Mouse (Mus musculus): Measurements from ENCODE around the gene Ccnd2. TPM values are rescaled to one million over a fixed set of nuclear protein-coding genes. Genes with fewer than 3 reads are reported as not detected.
A peak's percentile ranks its signal among the peaks of the same experiment; 100 is the strongest.

The Ccnd2 gene
- polyA plus RNA-seq, 1 experiment from 2014 or later, result 364 TPM

GRCm38 (mm10) chr6:127143576-127144288 lies 8.3 kb downstream of the Ccnd2 start:
- WGBS, result 80% methylated on average over 7 of the region's 7 CpGs
- no peak for DNase-seq (ENCODE audit: low spot score)
- ATAC-seq (replicated peaks; ENCODE audit: low FRiP score, low read depth), result no peak
- no peak overlapping the region for H3K4me2 ChIP-seq (ENCODE audit: low read length)
- H3K36me3 ChIP-seq (ENCODE audit: insufficient read depth, low read length), result peaks cover 23% of the 10 kb centered on the region; the same call in 1 of the 2 replicates
- no peaks in the 10 kb centered on the region for H3K9me3 ChIP-seq (replicated peaks; ENCODE audit: low read length)
- H3K4me1 ChIP-seq (replicated peaks; ENCODE audit: insufficient read depth, low read length), result no peaks in the 10 kb centered on the region
- no peak overlapping the region for H3K9ac ChIP-seq (ENCODE audit: low read depth, low read length)
- H3K27me3 ChIP-seq (ENCODE audit: insufficient read depth, low read length), result no peaks in the 10 kb centered on the region
- no peak overlapping the region for H3K27ac ChIP-seq
- TF ChIP-seq CTCF (IDR thresholded peaks at IDR 0.05; ENCODE audit: low read depth), result no peak
- H3K4me3 ChIP-seq (replicated peaks; ENCODE audit: low read depth, low read length), result no peak overlapping the region

- WGBS, result 84% methylated on average over 10 of the region's 10 CpGs
- no peak overlapping the region for H3K4me3 ChIP-seq (replicated peaks; ENCODE audit: low read depth, low read length)
- DNase-seq (ENCODE audit: low spot score) (no peak), ATAC-seq (replicated peaks; ENCODE audit: low FRiP score, low read depth) (no peak)
- H3K9me3 ChIP-seq (replicated peaks; ENCODE audit: low read length), result no peaks in the 10 kb centered on the region
- peaks cover 23% of the 10 kb centered on the region; the same call in 1 of the 2 replicates for H3K36me3 ChIP-seq (ENCODE audit: insufficient read depth, low read length)
- H3K27ac ChIP-seq, result no peak overlapping the region
- no peak overlapping the region for H3K4me2 ChIP-seq (ENCODE audit: low read length)
- H3K4me1 ChIP-seq (replicated peaks; ENCODE audit: insufficient read depth, low read length), result no peaks in the 10 kb centered on the region
- H3K9ac ChIP-seq (ENCODE audit: low read depth, low read length), result no peak overlapping the region
- TF ChIP-seq CTCF (IDR thresholded peaks at IDR 0.05; ENCODE audit: low read depth), result no peak
- no peaks in the 10 kb centered on the region for H3K27me3 ChIP-seq (ENCODE audit: insufficient read depth, low read length)
Observed at GRCm38 (mm10) chr6:127143124-127143520, 8.9 kb downstream of the Ccnd2 start.

DNA sequence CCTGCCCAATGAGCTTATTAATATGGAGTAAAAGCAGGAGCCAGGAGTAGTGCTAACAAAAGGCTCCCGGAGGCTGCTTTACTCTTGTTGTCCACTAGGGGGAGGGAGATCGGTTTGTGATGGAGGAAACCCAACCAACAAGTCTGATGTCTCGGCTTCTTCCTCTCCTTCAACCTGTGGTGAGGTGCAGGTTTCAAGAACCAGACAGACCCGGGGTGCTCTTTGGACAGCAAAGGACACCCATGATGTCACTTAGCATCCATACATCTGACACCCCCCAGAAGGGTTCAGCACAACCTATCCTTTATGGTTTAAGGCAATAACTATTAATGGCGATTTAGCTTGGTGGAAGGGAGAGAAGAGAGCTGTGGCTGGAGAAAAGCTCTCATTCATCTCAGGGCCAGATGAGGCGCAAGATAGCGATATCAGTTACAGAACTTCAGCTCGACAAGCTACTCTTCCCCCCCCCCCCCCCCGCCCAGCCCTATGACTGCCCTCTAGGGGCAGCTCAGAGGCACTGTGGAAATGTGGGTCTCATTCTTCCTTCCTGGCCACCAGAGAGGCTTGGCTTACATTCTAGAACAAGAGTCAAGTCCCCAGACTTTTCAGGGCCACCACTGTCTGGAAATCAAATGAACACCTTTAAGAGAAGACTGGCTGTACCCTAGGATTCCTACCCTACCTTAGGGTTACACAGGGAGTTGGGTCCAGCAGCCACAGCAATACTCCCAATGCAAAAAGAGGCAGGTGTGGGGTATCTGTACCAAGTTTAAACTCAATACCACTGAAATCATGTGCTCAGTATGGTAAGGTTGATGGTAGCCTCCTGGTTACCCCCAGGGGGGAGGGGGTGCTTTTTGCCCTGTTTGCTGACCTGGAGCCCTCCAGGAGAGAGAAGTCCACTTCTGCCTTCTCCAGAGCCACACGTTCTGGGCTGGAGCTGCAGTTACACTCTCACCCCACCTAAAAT lies 9.6 kb downstream of the Ccnd2 start:
- TF ChIP-seq CTCF (IDR thresholded peaks at IDR 0.05; ENCODE audit: low read depth), result peak; percentile 78

GRCm38 (mm10) chr6:127138962-127139361 lies 13.0 kb downstream of the Ccnd2 start:
- whole genome bisulfite sequencing, result 94% methylated on average over 11 of the region's 11 CpGs
- H3K4me2 ChIP-seq (ENCODE audit: low read length), result no peak overlapping the region
- no peak for TF ChIP-seq CTCF (IDR thresholded peaks at IDR 0.05; ENCODE audit: low read depth)
- H3K4me1 ChIP-seq (replicated peaks; ENCODE audit: insufficient read depth, low read length), result no peaks in the 10 kb centered on the region
- peaks cover 22% of the 10 kb centered on the region for H3K36me3 ChIP-seq (ENCODE audit: insufficient read depth, low read length)
- H3K27ac ChIP-seq, result no peak overlapping the region
- no peak for ATAC-seq (replicated peaks; ENCODE audit: low FRiP score, low read depth)
- no peak overlapping the region for H3K4me3 ChIP-seq (replicated peaks; ENCODE audit: low read depth, low read length)
- DNase-seq (ENCODE audit: low spot score), result no peak
- no peaks in the 10 kb centered on the region for H3K27me3 ChIP-seq (ENCODE audit: insufficient read depth, low read length)
- H3K9ac ChIP-seq (ENCODE audit: low read depth, low read length), result no peak overlapping the region
- no peaks in the 10 kb centered on the region for H3K9me3 ChIP-seq (replicated peaks; ENCODE audit: low read length)

More for the DNA sequence above, 9.6 kb downstream of the Ccnd2 start:
- no peaks in the 10 kb centered on the region for H3K4me1 ChIP-seq (replicated peaks; ENCODE audit: insufficient read depth, low read length)
- no peaks in the 10 kb centered on the region for H3K27me3 ChIP-seq (ENCODE audit: insufficient read depth, low read length)
- 0 out of 2 replicates have a peak, but pooled peaks have one; percentile 6 for ATAC-seq (replicated peaks; ENCODE audit: low FRiP score, low read depth)
- H3K9ac ChIP-seq (ENCODE audit: low read depth, low read length), result no peak overlapping the region
- H3K9me3 ChIP-seq (replicated peaks; ENCODE audit: low read length), result no peaks in the 10 kb centered on the region
- no peak overlapping the region for H3K27ac ChIP-seq
- no peak overlapping the region for H3K4me3 ChIP-seq (replicated peaks; ENCODE audit: low read depth, low read length)
- DNase-seq (ENCODE audit: low spot score), result peak; percentile 84
- peaks cover 25% of the 10 kb centered on the region for H3K36me3 ChIP-seq (ENCODE audit: insufficient read depth, low read length)
- WGBS, result 19% methylated on average over 10 of the region's 10 CpGs
- peak overlapping the region; percentile 28; the same call in 1 of the 2 replicates for H3K4me2 ChIP-seq (ENCODE audit: low read length)

GRCm38 (mm10) chr6:127133433-127134245 lies 18.4 kb downstream of the Ccnd2 start:
- ATAC-seq (replicated peaks; ENCODE audit: low FRiP score, low read depth) (no peak), DNase-seq (ENCODE audit: low spot score) (no peak)
- Histone ChIP-seq H3K9me3 (replicated peaks; ENCODE audit: low read length) (no peaks in the 10 kb centered on the region), H3K4me2 (ENCODE audit: low read length) (no peak overlapping the region), H3K4me3 (replicated peaks; ENCODE audit: low read depth, low read length) (no peak overlapping the region), H3K27ac (no peak overlapping the region), H3K36me3 (ENCODE audit: insufficient read depth, low read length) (peaks cover 19% of the 10 kb centered on the region), H3K27me3 (ENCODE audit: insufficient read depth, low read length) (no peaks in the 10 kb centered on the region), H3K4me1 (replicated peaks; ENCODE audit: insufficient read depth, low read length) (no peaks in the 10 kb centered on the region), H3K9ac (ENCODE audit: low read depth, low read length) (no peak overlapping the region)
- TF ChIP-seq CTCF (IDR thresholded peaks at IDR 0.05; ENCODE audit: low read depth), result no peak
- 66% methylated on average over 15 of the region's 16 CpGs for WGBS

All from kidney, postnatal 0 days (tissue).